Mouse (Mus musculus): ENCODE data around the gene Agtr1a.

Agtr1a gene

DNA sequence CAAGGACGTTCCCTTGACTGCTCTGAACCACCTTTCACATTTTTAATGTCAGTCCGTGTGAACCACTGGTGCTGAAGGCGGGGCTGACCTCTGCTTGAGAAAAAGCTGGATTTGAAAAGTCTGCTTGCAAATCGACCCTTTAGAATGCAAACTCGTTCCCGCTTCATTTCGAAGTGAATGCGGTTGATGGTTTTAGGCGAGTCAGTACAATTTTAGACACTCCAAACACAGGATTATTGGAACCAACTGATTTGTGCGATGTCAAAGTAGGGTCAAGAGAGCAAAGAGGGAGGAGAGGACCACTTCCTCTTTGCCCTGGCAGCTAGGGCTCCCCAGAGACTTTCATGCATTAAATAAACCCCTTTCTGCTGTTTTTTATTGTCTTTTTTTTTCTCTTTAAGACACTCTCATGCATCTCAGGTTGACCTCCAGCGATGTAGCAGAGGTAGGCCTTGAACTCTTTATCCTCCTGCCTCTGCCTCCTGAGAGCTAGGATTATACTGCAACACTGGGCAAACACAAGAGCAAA lies 27.9 kb downstream of the Agtr1a start:
- peak; percentile 47 for DNase-seq

DNA sequence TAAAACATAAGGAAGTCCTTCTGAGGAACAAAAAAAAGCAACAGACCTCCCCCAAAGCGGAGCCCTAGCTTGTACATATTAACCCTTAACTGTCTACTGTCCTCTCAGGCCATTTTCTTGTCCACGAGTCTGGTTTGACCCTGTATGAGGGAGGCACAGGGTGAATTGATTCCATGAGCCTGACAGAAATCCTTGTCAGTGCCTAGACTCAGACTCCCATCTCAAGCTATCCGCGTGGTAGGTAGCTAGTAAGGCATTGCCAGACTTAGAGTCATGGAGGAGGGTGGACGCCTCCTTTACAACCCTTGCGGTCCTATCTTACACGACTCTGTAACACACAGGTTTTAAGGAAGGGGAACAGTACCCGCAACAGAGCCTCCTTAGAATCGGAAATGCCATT lies 28.5 kb downstream of the Agtr1a start:
- no peak for DNase-seq

DNA sequence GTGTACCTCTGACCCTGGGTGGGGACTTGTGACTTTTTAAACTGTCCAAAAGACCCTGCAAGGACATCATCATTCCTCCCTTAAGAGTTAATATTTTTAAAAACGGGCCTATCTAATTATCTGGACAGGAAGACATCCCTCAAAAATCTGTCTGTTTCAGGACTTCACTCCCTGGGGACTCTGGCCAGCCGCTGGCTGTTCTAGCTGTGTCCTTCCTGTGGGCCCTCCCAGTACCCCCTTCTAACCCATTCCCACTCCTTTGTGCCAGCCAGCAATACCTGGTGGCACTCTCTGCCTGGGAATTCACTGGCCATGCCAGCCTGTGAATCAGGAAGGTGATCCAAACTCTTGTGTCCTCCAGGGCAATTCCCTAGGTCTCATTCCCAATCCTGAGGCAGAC lies 29.1 kb downstream of the Agtr1a start:
- DNase-seq: peak; percentile 71

GRCm38 (mm10) chr13:30368116-30368515 lies 31.9 kb downstream of the Agtr1a start:
- DNase-seq: no peak

DNA sequence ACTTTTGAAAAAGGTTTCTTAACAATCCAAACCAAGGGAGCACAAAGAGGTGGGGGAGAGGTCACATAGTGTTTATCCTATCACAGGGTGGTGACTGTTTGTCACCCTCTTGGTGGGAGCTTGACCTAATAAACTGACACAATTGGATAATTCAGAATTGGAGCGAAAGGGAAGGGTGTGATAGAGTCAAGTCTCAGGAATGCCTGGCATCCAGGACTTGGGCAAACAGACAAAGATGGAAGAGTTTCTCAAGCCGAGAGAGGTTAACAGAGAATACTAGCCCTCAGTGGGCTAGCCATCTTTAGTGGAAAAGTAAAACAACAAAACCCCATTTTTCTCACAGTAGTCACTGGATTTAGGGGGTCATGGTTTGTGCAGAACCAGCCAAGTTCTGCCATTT lies 32.5 kb downstream of the Agtr1a start:
- no peak for DNase-seq

DNA sequence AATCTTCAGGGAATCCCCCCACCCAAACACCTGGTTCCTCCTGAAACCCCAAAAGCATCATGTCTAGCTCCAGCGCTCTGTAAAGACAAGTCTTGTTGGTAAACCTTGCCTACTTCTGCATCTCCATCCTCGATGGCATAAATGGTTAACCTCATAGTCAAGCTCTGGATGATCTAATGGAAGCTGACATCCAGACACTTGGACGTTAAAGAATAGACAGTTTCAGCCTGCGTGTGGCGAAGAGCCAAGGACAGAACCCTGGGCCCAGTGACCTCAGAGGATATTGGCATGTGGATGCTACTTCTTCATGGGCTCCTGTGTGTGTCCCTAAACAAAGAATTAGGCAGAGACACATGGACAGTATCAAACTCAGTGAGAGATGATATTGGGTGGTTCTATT lies 42.6 kb downstream of the Agtr1a start:
- no peak for DNase-seq

DNA sequence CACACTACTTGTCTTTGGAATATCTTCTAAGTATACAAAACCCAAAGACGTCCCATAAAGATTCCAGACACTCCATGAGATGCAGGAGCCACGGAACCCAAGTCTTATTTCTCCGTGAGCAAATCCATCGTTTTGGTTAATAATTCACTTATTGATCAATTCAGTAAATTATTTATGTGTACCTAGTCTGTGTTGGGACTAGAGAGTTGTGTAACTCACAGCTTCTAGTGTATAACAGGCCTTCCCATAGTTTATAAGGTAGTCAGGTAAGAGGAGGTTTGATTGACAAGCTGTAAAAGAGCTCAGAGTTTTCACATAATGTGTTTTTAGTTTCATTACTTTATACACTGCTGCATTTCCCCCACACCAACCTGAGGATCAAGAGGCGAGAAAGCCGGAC lies 48.9 kb downstream of the Agtr1a start:
- no peak for DNase-seq

DNA sequence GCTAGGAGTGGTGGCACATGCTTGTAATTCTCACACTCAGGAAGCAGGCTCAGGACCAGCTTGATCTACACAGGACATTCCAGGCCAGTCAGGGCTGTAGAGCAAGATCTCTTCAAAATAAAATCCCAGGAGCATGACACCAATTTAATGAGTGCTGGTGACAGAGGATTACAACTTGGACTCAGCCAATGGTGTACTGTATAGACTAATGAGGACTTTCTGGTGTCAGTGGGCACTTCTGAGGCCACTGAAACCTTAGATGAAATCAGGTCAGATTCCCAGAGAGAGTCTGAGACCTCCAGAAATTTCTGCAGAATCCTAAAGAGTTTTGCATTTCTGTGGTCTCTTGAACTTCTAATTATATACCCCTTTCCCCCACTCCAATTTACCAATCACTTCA lies 57.9 kb downstream of the Agtr1a start:
- DNase-seq: no peak

DNA sequence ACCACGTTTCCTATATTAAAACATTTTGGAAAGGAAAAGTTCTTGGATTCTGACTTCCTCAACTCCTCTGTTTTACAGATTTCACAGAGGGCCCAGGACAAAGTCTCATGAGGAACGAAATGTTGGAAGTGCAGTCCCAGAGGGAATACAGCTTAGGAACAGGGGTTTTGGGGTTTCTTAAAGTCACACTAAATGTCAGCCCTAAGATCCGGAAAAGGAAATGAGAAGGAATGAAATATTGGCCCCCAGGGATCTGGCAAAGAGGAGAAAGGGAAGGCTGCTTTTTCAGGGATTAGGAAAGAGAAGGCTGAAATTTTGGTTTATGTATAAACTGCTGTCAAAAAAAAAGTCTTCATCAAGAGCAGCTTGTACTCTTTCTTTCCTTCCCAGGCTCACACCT lies 60.2 kb downstream of the Agtr1a start:
- DNase-seq: peak; percentile 44

- no peak for DNase-seq
Observed at GRCm38 (mm10) chr13:30398852-30399251, 62.6 kb downstream of the Agtr1a start.

- DNase-seq: no peak
Observed at GRCm38 (mm10) chr13:30400621-30401020, 64.4 kb downstream of the Agtr1a start.

- DNase-seq: no peak
Observed at GRCm38 (mm10) chr13:30403874-30404273, 67.6 kb downstream of the Agtr1a start.

- DNase-seq: no peak
Observed at GRCm38 (mm10) chr13:30418611-30419010, 82.4 kb downstream of the Agtr1a start.

- peak; percentile 36 for DNase-seq
Observed at GRCm38 (mm10) chr13:30427008-30427407, 90.8 kb downstream of the Agtr1a start.

- no peak for DNase-seq
Observed at GRCm38 (mm10) chr13:30427436-30427835, 91.2 kb downstream of the Agtr1a start.
